Mouse (Mus musculus): Measurements from ENCODE around the gene Xk.
"Not testable (repeated sequence)": the region's sequence is repeated elsewhere in the genome, so short reads cannot be mapped to it uniquely, and the experiment has no call there.

Gene Xk

GRCm38 (mm10) chrX:9272460-9273361 is at the start of gene Xk:
Xk (plus strand) TSS chrX:9272756.
- DNase-seq (ENCODE audit: low spot score in 2 of 2), result peak; percentile 12 to 27

GRCm38 (mm10) chrX:9227105-9227504 is 45.5 kb upstream of the Xk start:
- no peak for DNase-seq (ENCODE audit: low spot score in 2 of 2)

GRCm38 (mm10) chrX:9240737-9241591 is 31.6 kb upstream of the Xk start:
- no peak for DNase-seq (ENCODE audit: low spot score in 2 of 2)

- DNase-seq (ENCODE audit: low spot score in 2 of 2), result peak in 1 of 2 experiments; percentile 4
Measured at GRCm38 (mm10) chrX:9243381-9243864, 29.1 kb upstream of the Xk start.

- DNase-seq (ENCODE audit: low spot score in 2 of 2), result no peak
Measured at GRCm38 (mm10) chrX:9244603-9245336, 27.8 kb upstream of the Xk start.

- DNase-seq (ENCODE audit: low spot score in 2 of 2), result no peak
Measured at GRCm38 (mm10) chrX:9248911-9249310, 23.6 kb upstream of the Xk start.

GRCm38 (mm10) chrX:9253990-9254389 is 18.6 kb upstream of the Xk start:
- no peak for DNase-seq (ENCODE audit: low spot score in 2 of 2)

GRCm38 (mm10) chrX:9254901-9255300 is 17.7 kb upstream of the Xk start:
- DNase-seq (ENCODE audit: low spot score in 2 of 2), result no peak

GRCm38 (mm10) chrX:9256766-9257165 is 15.8 kb upstream of the Xk start, which contains the start of gene Gm14862:
Gm14862 (minus strand) TSS chrX:9256899.
- DNase-seq (ENCODE audit: low spot score in 2 of 2), result no peak

GRCm38 (mm10) chrX:9257831-9258230 is 14.7 kb upstream of the Xk start:
- DNase-seq (ENCODE audit: low spot score in 2 of 2), result no peak

- DNase-seq (ENCODE audit: low spot score in 2 of 2), result no peak
Measured at GRCm38 (mm10) chrX:9259267-9259666, 13.3 kb upstream of the Xk start.

GRCm38 (mm10) chrX:9271112-9271511 is 1.4 kb upstream of the Xk start:
- no peak for DNase-seq (ENCODE audit: low spot score in 2 of 2)

- no peak for DNase-seq (ENCODE audit: low spot score in 2 of 2)
Measured at GRCm38 (mm10) chrX:9271947-9272459, 553 bp upstream of the Xk start.

- DNase-seq (ENCODE audit: low spot score in 2 of 2), result no peak
Measured at GRCm38 (mm10) chrX:9273377-9274002, 934 bp downstream of the Xk start.

- DNase-seq (ENCODE audit: low spot score in 2 of 2), result no peak
Measured at GRCm38 (mm10) chrX:9274321-9274720, 1.8 kb downstream of the Xk start.

GRCm38 (mm10) chrX:9283464-9283863 is 10.9 kb downstream of the Xk start, which contains the start of gene H2al1m:
H2al1m (plus strand) TSS chrX:9283764.
- not testable (repeated sequence) for DNase-seq (ENCODE audit: low spot score in 2 of 2)

GRCm38 (mm10) chrX:9293140-9293829 is 20.7 kb downstream of the Xk start:
- not testable (repeated sequence) for DNase-seq (ENCODE audit: low spot score in 2 of 2)

- DNase-seq (ENCODE audit: low spot score in 2 of 2), result no peak
Measured at GRCm38 (mm10) chrX:9298413-9298864, 25.9 kb downstream of the Xk start.

- no peak for DNase-seq (ENCODE audit: low spot score in 2 of 2)
Measured at GRCm38 (mm10) chrX:9302791-9303190, 30.2 kb downstream of the Xk start.

GRCm38 (mm10) chrX:9303455-9303854 is 30.9 kb downstream of the Xk start:
- DNase-seq (ENCODE audit: low spot score in 2 of 2), result no peak

Data from right cerebral cortex, postnatal 36 days (tissue).